Comparison of ENCODE assay signal across 9 mouse cellular contexts in genomic region chr5:67797006-67797958, GRCm38 (mm10). TPM values are rescaled to one million over a fixed set of nuclear protein-coding genes. Genes with fewer than 3 reads are reported as not detected.
DNase-seq lines count a peak whose midpoint lies in the region; ATAC-seq lines count a peak whose summit lies in the region.
"Had no signal": no experiment of that assay in that cellular context is flagged by ENCODE, and none has a peak within 500 bp of the region (broad histone marks: within the 10 kb centered on the region; RNA-seq: fewer than 3 reads in every experiment).

No protein-coding gene starts in this region.

- 61% methylated on average over 14 of the region's 14 CpGs for WGBS in hindbrain, embryonic 15.5 days
- WGBS in hindbrain, embryonic 11.5 days, result 82% methylated on average over 14 of the region's 14 CpGs
- WGBS in intestine, embryonic 15.5 days, result 66% methylated on average over 14 of the region's 14 CpGs

- H3K4me1 ChIP-seq in hindbrain, embryonic 15.5 days (replicated peaks), result peaks cover 21% of the 10 kb centered on the region
- H3K4me1 ChIP-seq in hindbrain, embryonic 11.5 days (replicated peaks; ENCODE audit: control insufficient read depth, insufficient read depth, low read length), result no peaks in the 10 kb centered on the region
- 0 out of 2 replicates have a peak, but pooled peaks cover 9% of the 10 kb centered on the region for H3K4me1 ChIP-seq in intestine, embryonic 15.5 days (replicated peaks)

- no peaks in the 10 kb centered on the region for H3K36me3 ChIP-seq in hindbrain, embryonic 15.5 days
- no peaks in the 10 kb centered on the region for H3K36me3 ChIP-seq in hindbrain, embryonic 11.5 days (ENCODE audit: control insufficient read depth, insufficient read depth, low read length)
- no peaks in the 10 kb centered on the region for H3K36me3 ChIP-seq in intestine, embryonic 15.5 days
- H3K36me3 ChIP-seq: heart, embryonic 13.5 days had no signal

- DNase-seq in hindbrain, embryonic 11.5 days (ENCODE audit: low spot score), result no peak
- DNase-seq in cerebellum, adult 9-10 months, result peak; percentile 69
- peak; percentile 35 for DNase-seq in lung, postnatal 10 days
- DNase-seq in layer of hippocampus, adult 11-12 months (ENCODE audit: low spot score), result no peak
- DNase-seq in MN1 (ENCODE audit: low spot score), result no peak

- no peak overlapping the region for H3K4me2 ChIP-seq in hindbrain, embryonic 15.5 days
- H3K4me2 ChIP-seq in hindbrain, embryonic 11.5 days (replicated peaks; ENCODE audit: low read depth, low read length), result no peak overlapping the region
- peak overlapping the region; percentile 9 for H3K4me2 ChIP-seq in intestine, embryonic 15.5 days (replicated peaks)
- H3K4me2 ChIP-seq: heart, embryonic 13.5 days had no signal

- H3K4me3 ChIP-seq in hindbrain, embryonic 15.5 days, result no peak overlapping the region
- H3K4me3 ChIP-seq in hindbrain, embryonic 11.5 days (ENCODE audit: low read depth, low read length), result no peak overlapping the region
- H3K4me3 ChIP-seq in intestine, embryonic 15.5 days (replicated peaks), result no peak overlapping the region
- H3K4me3 ChIP-seq: heart, embryonic 13.5 days had no signal

- H3K27me3 ChIP-seq in hindbrain, embryonic 15.5 days, result no peaks in the 10 kb centered on the region
- no peaks in the 10 kb centered on the region for H3K27me3 ChIP-seq in hindbrain, embryonic 11.5 days (ENCODE audit: control insufficient read depth, insufficient read depth, low read length)
- no peaks in the 10 kb centered on the region for H3K27me3 ChIP-seq in intestine, embryonic 15.5 days (replicated peaks)
- H3K27me3 ChIP-seq: heart, embryonic 13.5 days had no signal

- H3K27ac ChIP-seq in hindbrain, embryonic 15.5 days (replicated peaks), result peak overlapping the region; percentile 21
- H3K27ac ChIP-seq in hindbrain, embryonic 11.5 days (ENCODE audit: low read depth, low read length), result no peak overlapping the region
- H3K27ac ChIP-seq in intestine, embryonic 15.5 days, result peak overlapping the region; percentile 66
- H3K27ac ChIP-seq: heart, embryonic 13.5 days had no signal

- no peak overlapping the region for H3K9ac ChIP-seq in hindbrain, embryonic 15.5 days
- no peak overlapping the region for H3K9ac ChIP-seq in hindbrain, embryonic 11.5 days (ENCODE audit: low read depth, low read length)
- no peak overlapping the region for H3K9ac ChIP-seq in intestine, embryonic 15.5 days
- H3K9ac ChIP-seq: heart, embryonic 13.5 days had no signal

- H3K9me3 ChIP-seq in hindbrain, embryonic 15.5 days, result no peaks in the 10 kb centered on the region
- H3K9me3 ChIP-seq in hindbrain, embryonic 11.5 days (ENCODE audit: control insufficient read depth, low read length), result no peaks in the 10 kb centered on the region
- no peaks in the 10 kb centered on the region for H3K9me3 ChIP-seq in intestine, embryonic 15.5 days
- H3K9me3 ChIP-seq: heart, embryonic 13.5 days had no signal

- 0 out of 2 replicates have a peak, but pooled peaks have one; percentile 31 for ATAC-seq in hindbrain, embryonic 15.5 days (ENCODE audit: low FRiP score, low read depth)
- ATAC-seq in hindbrain, embryonic 11.5 days (ENCODE audit: low FRiP score), result no peak
- peak; percentile 85 for ATAC-seq in intestine, embryonic 15.5 days
- ATAC-seq in inflammation-experienced regulatory T-cells, adult 6 months, result no peak

RNA-seq across cellular contexts. Expression of gene Atp8a1, which starts 50.0 kb away (rescaled TPM):
- 49.4 and 56.7 TPM in 2 replicates for polyA plus RNA-seq in hindbrain, embryonic 15.5 days (2015; fragmentation: Nextera tagmentation; extraction: Ambion mirVana)
- 23.6 and 24.8 TPM in 2 replicates for polyA plus RNA-seq in hindbrain, embryonic 11.5 days (2014; fragmentation: Nextera tagmentation; extraction: Ambion mirVana)
- 15.8 and 16.5 TPM in 2 replicates for polyA plus RNA-seq in intestine, embryonic 15.5 days (2015; fragmentation: Nextera tagmentation; extraction: Ambion mirVana)
- 10 to 100 TPM in 2 of 3 experiments, 1 to 10 TPM in 1; 5.0 to 12.7 (median 12.0) TPM for polyA plus RNA-seq in inflammation-experienced regulatory T-cells, adult 6 months (2017; shearing (Covaris generic))

Comparison
In these comparisons a context has a peak if more than half of its experiments do, and no peak if none do; other contexts are left out.
1. ATAC-seq: peak in hindbrain, embryonic 15.5 days (single experiment) and intestine, embryonic 15.5 days (single experiment); none in hindbrain, embryonic 11.5 days (single experiment) and inflammation-experienced regulatory T-cells, adult 6 months (single experiment).
2. DNase-seq: peak in cerebellum, adult 9-10 months (single experiment) and lung, postnatal 10 days (single experiment); none in hindbrain, embryonic 11.5 days (single experiment), layer of hippocampus, adult 11-12 months (single experiment) and MN1 (single experiment).